Mouse (Mus musculus): Measurements from ENCODE around the gene Strada. TPM values are rescaled to one million over a fixed set of nuclear protein-coding genes. Genes with fewer than 3 reads are reported as not detected.
"Not testable (repeated sequence)": the region's sequence is repeated elsewhere in the genome, so short reads cannot be mapped to it uniquely, and the experiment has no call there.

The Strada gene
- total RNA-seq, 1 experiment from 2014 or later: 20.0 TPM

DNA sequence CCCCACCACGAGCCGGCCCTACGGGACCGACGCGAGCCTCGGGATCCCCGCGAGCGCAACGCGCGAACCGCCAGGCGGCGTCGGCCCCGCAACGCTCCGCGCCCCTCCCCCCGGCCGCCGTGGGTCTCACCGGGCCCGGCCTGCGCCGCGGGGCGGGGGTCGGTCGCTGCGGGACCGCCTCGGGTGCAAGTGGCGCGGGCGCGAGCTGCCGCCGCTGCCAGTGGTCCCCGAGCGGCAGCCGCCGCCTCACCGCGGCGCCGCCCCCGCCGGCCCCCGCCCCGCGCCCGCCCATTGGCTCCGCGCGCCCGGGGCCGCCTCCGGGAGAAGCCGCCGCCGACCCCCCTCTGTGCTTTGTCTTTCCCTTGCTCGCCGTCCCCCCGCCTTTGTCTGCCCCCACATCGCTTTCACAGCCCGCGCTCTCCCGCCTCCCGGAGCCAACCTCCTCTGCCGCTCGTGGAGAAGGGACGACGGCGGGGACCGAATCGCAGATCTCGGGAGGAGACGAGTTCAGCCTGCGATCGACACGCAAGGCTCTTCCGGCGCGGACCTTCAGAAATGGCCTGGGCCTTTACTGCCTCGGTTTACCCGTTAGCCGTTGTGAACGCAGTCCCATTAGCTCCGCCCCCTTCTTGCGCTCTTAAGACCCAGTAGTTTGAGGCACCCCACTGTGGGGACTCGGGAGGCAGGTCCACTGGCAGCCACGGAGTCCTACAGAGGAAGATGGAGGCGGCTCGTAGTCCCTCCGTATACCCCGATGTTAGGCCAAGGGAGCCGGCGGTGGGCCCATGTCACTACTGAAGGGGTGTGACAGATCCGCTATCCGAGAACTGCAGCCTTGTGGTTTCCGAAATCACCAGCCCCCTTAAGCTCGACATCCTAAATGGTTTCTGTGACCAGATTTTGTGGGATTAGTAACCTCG is 41.8 kb downstream of the Strada start:
- peak; percentile 9 for ATAC-seq (replicated peaks; ENCODE audit: insufficient number of reproducible peaks, low FRiP score, low TSS enrichment, poor library complexity, severe bottlenecking)

DNA sequence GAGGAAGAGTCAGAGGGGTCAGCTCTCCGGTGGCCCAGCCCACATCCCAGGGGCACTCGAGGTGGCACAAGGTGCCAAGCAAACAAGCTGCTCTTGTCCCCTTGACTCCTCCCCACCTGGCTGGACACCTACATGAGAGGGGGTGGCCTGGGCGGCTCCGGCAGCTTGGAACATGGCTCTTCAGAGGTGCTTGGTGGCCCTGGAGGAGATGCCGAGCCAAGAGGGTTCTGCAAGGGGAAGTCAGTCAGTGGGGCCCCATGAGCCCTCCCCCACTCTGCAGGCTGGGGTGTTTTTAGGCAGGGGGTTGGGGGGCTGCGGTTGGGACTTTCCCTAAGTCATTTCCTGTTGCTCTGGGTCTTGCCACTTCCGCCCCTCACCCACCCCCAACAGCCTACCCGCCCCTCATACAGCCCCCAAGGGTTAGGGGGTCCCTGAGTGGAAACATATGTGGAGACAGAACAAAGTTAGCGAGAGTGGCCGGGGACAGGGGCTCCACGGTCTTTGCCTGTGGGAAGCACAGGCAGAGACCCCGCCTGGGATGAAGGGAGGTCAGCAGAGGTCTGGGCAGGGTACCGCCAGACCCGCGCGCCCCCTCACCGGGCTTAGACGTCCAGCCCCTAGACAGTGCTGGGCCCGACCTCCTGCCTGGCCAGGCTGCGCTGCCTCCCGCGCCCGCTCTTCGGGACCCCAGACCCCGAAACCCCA is 42.6 kb downstream of the Strada start:
- peak; percentile 59 for ATAC-seq (replicated peaks; ENCODE audit: insufficient number of reproducible peaks, low FRiP score, low TSS enrichment, poor library complexity, severe bottlenecking)

DNA sequence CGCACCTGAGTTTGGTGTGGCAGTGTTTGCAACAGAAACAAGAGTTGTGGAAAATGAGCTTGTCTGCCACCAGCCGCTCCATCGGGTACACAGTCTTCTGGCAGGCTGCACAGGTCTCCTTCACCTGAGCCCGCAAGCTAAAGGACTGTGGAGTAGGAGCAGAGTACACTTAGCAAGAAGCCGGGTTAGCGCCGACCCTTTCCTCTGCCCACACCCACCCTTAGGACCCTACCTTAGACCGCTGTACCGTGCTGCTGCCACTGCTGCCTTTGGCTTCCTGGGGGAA is 43.1 kb downstream of the Strada start:
- 0 out of 2 replicates have a peak, but pooled peaks have one; percentile 0 for ATAC-seq (replicated peaks; ENCODE audit: insufficient number of reproducible peaks, low FRiP score, low TSS enrichment, poor library complexity, severe bottlenecking)

DNA sequence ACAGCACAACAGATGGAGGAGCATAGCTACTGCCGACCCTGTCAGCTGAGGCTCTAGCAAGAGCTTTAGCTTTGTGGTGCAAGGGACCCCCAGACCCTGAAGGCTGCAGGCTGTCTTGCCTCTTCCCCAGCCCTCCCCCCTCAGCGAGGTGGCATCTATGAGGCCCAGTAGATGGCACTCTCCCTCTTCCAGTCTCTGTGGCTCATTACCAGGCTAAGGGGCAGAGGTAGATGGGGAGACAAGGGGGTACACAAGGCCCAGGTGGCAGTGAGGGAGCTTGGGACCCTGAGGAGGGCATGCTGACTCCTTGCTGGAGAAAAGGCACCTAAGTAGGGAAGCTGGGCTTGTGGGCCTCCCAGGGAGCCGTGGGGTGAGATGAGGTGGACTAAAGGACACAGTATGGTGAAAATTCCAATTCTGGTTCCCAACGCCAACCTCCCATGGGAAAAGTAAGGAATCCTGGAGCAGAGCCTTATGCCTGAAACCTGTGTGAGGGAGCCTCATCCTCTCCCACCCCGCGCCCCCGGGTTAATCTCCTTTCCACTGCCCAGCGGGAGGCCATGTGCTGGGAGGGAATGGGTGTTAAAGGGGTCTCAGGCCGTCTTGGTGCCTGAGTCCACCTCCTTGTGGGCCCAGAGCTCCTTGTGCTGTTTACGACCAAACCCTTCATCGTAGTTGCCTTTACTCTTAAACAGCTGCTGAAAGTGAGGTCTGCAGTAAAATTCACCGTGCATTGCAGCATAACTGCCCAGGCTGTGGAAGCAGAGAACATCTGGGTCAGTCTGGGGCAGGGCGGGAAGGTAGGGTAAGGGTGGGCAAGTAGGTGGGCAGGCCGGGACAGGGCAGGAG is 43.7 kb downstream of the Strada start:
- no peak; the same call in 1 of the 2 replicates for ATAC-seq (replicated peaks; ENCODE audit: insufficient number of reproducible peaks, low FRiP score, low TSS enrichment, poor library complexity, severe bottlenecking)

DNA sequence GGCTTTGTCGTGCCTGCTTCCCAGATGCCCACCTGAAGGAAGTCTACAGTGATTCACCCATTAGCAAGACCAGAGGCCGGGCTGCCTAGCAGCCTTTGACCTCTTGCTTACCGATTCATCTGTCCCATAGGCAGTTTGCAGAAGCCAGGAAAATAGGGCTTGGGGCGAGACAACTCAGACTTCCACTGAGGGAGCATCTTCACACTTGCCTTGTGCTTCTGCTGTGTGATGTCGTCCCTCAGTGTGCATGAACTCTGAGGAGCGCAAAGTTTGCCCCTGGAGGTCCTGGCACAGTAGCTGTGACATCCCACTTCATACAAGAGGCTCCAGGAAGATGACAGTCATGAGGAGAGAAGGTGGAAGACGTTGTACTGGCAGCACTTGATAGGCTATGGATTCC is 44.8 kb downstream of the Strada start:
- ATAC-seq (replicated peaks; ENCODE audit: insufficient number of reproducible peaks, low FRiP score, low TSS enrichment, poor library complexity, severe bottlenecking): no peak

DNA sequence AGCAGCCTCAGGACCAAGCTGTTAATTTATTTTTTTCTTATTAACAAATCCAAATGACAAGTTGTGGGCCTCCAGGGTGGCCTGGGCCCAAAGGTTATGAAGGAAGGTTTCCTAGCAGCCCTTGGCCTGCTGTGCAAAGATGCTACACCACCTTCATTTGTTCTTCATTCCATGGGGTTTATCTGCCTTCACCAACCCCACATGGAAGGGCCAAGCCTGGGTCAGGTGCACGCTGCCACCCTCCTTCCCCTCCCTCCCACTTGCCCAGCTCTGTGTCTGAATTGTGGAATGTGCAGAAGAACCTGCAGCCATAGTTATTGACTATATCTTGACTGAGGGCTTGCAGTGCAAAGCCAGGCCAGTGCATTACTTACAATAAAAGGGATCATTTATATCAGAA is 45.7 kb downstream of the Strada start:
- ATAC-seq (replicated peaks; ENCODE audit: insufficient number of reproducible peaks, low FRiP score, low TSS enrichment, poor library complexity, severe bottlenecking): no peak

DNA sequence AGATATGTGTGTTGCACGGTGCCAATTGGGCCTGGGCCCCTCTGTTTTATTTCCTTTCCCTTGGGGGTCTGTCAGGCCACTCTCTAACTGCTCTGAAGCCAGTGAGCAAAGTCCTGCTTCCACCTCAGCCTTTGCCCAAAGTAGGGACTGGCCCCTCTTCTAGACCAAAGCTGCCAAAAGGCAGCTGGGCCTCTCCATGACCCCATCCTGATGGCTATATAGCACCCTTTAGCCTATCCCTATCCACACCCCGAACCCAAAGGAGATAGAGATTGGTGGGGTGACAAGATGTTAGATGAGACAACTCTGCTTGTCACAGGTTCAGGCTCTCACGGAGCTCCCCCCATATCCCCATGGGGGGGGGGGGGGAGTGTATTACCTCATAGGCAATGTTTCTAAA is 46.2 kb downstream of the Strada start:
- no peak for ATAC-seq (replicated peaks; ENCODE audit: insufficient number of reproducible peaks, low FRiP score, low TSS enrichment, poor library complexity, severe bottlenecking)

DNA sequence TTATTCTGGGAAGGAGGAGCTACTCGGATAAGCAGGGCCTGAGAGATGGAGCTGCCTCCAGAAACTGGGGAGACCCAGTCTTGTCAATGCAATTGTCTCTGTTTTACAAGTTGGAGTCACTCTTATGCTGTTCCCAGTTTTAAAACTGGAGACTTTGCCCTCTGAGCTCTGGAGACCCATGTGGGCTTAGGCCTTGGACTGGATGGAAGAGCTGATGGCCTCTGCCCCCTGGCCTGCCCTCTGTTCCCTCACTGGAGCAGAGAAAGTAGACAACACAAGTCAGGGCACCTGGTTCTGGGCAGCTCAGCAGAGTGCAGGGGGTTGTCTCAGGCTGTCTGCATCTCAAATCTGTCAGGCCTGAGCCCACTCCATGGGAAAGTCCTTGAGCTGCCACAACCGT is 47.2 kb downstream of the Strada start:
- ATAC-seq (replicated peaks; ENCODE audit: insufficient number of reproducible peaks, low FRiP score, low TSS enrichment, poor library complexity, severe bottlenecking): no peak

DNA sequence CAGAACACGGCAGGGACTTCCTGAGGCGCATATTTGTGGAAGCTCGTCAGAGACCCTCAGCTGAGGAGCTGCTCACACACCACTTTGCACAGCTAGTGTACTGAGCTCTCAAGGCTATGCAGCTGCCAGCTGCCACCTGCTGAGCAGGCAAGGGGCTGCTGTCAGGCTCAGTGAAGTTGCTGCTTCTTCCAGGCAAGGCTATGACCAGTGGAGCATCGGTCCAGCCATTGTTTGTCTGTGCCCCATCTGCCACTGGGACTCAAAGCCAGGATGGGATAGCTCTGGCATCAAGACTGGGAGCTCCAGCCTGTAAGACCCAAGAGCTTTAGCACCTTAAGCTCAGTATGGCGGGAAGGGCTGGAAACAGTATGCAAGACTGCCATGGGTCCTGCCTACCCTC is 47.9 kb downstream of the Strada start:
- no peak for ATAC-seq (replicated peaks; ENCODE audit: insufficient number of reproducible peaks, low FRiP score, low TSS enrichment, poor library complexity, severe bottlenecking)

DNA sequence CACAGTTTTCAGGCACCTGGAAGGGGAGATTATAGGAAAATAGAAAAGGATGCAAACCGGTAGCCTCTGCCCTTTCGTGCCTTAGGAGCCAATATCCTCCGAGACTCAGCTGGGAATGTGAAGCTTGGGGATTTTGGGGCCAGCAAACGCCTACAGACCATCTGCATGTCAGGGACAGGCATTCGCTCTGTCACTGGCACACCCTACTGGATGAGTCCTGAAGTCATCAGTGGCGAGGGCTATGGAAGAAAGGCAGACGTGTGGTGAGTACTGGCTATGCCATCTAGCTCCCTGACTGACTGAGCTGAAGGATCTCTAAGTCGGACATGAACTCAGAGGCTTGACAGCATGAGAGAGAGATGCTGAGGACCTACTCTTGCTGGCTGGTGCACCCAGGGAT is 49.8 kb downstream of the Strada start:
- ATAC-seq (replicated peaks; ENCODE audit: insufficient number of reproducible peaks, low FRiP score, low TSS enrichment, poor library complexity, severe bottlenecking): no peak

DNA sequence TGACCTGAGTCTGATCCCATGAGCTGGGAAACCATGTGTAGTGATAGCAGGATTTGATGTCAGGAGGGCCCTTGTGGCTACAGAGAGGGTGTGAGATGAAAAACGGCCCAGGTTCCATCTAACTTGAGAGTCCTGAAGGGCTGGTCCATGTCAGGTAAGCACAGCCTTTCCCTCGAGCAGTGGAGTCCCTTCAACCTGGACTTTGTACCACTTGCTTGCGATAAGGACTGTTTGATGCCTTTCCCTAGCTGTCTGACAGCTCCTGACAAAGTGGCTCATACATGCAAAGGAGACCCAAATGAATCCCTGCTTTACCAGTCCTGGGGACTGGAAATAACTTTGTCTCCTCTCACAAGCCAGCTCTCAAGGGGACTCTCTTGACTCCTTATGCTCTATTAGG is 50.7 kb downstream of the Strada start:
- ATAC-seq (replicated peaks; ENCODE audit: insufficient number of reproducible peaks, low FRiP score, low TSS enrichment, poor library complexity, severe bottlenecking): no peak

DNA sequence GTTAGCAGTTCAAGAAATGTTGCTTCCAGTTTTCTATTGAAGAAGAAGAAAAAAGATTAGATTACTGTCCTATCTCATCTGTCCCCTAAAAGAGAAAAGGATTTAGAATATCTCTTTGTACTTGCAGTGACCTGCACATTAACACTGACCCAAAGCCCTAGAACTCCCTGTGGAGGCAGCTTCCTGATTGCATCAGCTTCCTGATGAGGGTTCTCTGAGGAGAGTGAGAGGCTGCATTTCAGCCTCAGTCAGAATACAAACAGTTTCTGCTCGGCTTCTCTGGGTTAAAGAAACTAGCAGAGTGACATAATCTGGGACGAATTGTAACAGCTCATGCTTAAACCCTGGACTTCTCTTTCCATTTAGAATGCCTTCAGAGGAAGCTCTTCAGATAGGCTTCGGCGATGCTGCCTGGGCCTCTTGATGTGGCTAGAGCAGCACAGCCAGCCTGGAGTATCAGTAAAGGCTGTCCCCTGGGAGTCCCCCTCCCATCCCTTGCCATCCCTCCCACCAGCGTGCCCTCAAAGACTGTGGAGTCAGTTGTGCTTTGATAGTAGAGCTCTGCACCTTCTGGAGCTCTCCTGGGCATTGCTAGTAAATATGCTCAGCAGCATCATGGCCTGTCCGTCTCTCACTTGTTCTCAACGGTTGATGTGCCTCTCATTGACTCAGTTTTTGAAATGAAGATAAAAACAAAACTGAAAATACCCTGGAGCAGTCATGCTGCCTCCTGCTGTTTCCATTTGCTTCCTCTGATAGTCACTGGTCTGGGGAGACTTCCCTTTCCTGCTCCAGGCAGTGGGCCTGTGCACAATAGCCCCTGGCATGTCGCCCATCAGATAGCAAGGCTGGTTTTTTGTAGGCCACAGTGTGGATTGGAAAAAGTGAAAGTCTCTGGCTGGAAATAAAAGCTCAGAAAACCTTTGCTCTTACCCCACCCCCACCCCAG is 67.1 kb downstream of the Strada start:
- peak; percentile 75 for ATAC-seq (replicated peaks; ENCODE audit: insufficient number of reproducible peaks, low FRiP score, low TSS enrichment, poor library complexity, severe bottlenecking)

DNA sequence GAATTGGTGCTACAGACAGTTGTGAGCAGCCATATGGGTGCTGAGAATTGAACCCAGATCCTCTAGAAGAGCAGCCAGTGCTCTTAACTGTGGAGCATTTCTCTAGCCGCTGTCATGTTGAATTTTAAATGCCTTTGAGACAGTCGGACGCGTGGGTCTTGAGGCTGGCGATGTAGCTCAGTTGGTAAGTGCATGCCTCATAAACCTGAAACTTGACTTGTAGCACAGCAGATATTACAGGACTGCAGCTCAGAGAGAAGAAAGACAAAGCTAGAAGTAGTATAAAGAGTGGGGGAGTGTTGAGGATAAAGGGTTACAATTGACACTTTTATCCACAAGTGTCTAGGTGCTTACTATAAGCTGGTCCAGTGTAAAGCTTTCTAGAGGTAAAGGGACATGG is 69.5 kb downstream of the Strada start:
- no peak for ATAC-seq (replicated peaks; ENCODE audit: insufficient number of reproducible peaks, low FRiP score, low TSS enrichment, poor library complexity, severe bottlenecking)

DNA sequence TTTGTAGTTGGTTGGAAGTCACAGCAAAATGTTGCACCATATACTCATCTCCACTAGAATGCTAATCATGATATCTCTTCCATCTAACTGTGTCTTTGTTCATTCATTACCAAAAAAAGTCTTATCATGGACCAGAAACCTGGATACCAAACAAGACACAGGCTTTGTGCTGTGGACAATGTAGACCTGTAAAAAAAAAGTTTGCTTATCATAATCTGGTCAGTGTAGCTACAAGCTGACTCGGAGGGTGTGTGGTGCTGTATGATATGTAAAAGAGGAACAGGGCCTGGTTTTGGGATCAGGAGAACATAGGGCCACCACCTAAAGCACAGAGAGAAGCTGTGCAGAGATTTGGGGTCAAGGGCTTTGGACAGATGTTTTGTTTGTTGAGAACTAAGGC is 72.5 kb downstream of the Strada start:
- no peak for ATAC-seq (replicated peaks; ENCODE audit: insufficient number of reproducible peaks, low FRiP score, low TSS enrichment, poor library complexity, severe bottlenecking)

DNA sequence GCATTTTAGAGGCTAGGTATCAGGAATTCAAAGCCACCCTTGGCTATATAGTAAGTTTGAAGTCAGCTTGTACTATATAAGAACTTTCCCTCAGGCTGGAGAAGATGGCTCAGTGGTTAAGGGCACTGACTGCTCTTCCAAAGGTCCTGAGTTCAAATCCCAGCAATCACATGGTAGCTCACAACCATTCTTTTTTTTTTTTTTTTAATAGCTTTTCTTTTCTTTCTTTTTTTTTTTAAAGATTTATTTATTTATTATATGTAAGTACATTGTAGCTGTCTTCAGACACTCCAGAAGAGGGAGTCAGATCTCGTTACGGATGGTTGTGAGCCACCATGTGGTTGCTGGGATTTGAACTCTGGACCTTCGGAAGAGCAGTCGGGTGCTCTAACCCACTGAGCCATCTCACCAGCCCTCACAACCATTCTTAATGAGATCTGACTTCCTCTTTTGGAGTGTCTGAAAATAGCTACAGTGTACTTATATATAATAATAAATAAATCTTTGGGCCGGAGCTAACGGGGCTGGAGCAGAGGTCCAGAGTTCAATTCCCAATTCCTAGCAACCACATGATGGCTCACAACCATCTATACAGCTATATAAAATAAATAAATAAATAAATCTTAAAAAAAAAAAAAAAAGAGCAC is 75.1 kb downstream of the Strada start:
- not testable (repeated sequence) for ATAC-seq (replicated peaks; ENCODE audit: insufficient number of reproducible peaks, low FRiP score, low TSS enrichment, poor library complexity, severe bottlenecking)

DNA sequence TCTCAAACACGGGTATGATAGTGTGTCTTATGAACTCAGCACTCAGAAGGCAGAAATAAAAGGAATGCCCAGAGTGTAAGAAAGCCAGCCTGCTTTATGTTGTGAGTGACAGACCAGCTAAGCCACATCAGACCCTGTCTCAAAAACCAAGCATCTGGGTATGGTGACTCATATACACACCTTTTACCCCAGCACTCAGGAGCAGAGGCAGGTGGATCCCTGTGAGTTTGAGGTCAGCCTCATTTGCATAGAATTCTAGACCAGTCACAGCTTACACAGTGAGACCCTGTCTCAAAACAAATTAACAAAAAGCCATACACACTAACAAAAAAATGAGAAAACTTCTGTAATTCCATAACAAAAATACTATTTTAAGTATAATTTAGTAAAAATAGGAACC is 76.1 kb downstream of the Strada start:
- no peak for ATAC-seq (replicated peaks; ENCODE audit: insufficient number of reproducible peaks, low FRiP score, low TSS enrichment, poor library complexity, severe bottlenecking)

DNA sequence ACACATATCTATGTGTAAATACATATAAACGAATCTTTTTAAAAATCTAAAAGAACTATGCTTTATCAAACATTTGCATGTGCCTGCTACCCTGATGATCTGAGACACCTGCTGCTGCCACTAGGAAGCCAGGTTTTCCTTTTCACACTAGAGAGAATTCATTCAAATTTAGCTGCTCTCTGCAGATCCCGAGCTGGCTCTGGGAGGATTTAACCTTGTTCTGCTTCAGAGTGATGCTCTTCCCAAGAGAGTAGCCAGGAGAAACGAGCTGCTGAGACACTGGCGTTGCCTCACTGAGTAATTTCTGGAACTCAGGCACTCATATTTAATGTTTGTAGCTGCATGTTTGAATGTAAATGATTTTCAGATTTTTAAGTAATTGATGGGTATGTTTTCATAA is 77.2 kb downstream of the Strada start:
- ATAC-seq (replicated peaks; ENCODE audit: insufficient number of reproducible peaks, low FRiP score, low TSS enrichment, poor library complexity, severe bottlenecking): no peak

DNA sequence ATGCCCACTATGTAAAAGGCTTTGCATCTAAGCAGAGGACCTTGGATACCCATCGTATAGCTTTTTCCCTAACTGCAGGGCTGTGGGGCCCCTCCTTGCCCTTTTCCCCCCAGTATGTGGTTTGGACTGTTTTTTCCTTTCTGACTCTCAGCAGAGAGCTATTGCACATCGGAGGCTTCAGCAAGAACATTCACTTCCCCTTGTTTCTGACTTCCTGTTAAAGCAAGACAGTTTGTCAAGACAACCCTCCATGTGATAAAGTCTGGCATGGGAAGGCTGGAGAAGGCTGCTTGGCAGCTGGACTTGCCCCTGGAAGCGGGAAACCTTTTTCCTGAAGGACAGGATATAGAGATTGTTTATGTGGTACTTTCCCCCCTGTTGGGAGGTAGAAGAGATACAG is 79.2 kb downstream of the Strada start:
- ATAC-seq (replicated peaks; ENCODE audit: insufficient number of reproducible peaks, low FRiP score, low TSS enrichment, poor library complexity, severe bottlenecking): peak; percentile 96

Measured in monocyte, adult 5-6 weeks (primary cell).